Mouse (Mus musculus): Measurements from ENCODE around the gene Srgap2. TPM values are rescaled to one million over a fixed set of nuclear protein-coding genes. Genes with fewer than 3 reads are reported as not detected.

Gene Srgap2
- polyA plus RNA-seq, 1 experiment from 2014 or later, result 19.5 TPM

GRCm38 (mm10) chr1:131539771-131540170 is 12.6 kb upstream of the Srgap2 start:
- H3K36me3 ChIP-seq (ENCODE audit: control insufficient read depth, insufficient read depth, low read length), result peaks cover 4% of the 10 kb centered on the region; the same call in 1 of the 2 replicates
- no peak for DNase-seq (ENCODE audit: low spot score)
- no peaks in the 10 kb centered on the region for H3K9me3 ChIP-seq (ENCODE audit: control insufficient read depth, low read length)
- H3K4me1 ChIP-seq (ENCODE audit: control insufficient read depth, insufficient read depth, low read length), result no peaks in the 10 kb centered on the region
- no peak overlapping the region for H3K4me2 ChIP-seq (ENCODE audit: low read depth, severe bottlenecking)
- no peak overlapping the region for H3K27ac ChIP-seq (replicated peaks; ENCODE audit: low read depth, low read length)
- H3K9ac ChIP-seq (ENCODE audit: low read length), result no peak overlapping the region
- ATAC-seq (ENCODE audit: insufficient number of reproducible peaks, low FRiP score, low TSS enrichment, low read depth), result no peak
- H3K4me3 ChIP-seq (ENCODE audit: low read depth, low read length), result no peak overlapping the region
- WGBS, result 93% methylated on average over 4 of the region's 4 CpGs
- no peaks in the 10 kb centered on the region for H3K27me3 ChIP-seq (ENCODE audit: control insufficient read depth, insufficient read depth, low read length)

- H3K9ac ChIP-seq (ENCODE audit: low read length), result peak overlapping the region; percentile 64
- no peaks in the 10 kb centered on the region for H3K27me3 ChIP-seq (ENCODE audit: control insufficient read depth, insufficient read depth, low read length)
- H3K4me1 ChIP-seq (ENCODE audit: control insufficient read depth, insufficient read depth, low read length), result peaks cover 21% of the 10 kb centered on the region
- no peaks in the 10 kb centered on the region for H3K9me3 ChIP-seq (ENCODE audit: control insufficient read depth, low read length)
- WGBS, result 2% methylated on average over 9 of the region's 9 CpGs
- no peaks in the 10 kb centered on the region for H3K36me3 ChIP-seq (ENCODE audit: control insufficient read depth, insufficient read depth, low read length)
- peak overlapping the region; percentile 81 for H3K4me3 ChIP-seq (ENCODE audit: low read depth, low read length)
- ATAC-seq (ENCODE audit: insufficient number of reproducible peaks, low FRiP score, low TSS enrichment, low read depth) (no peak), DNase-seq (ENCODE audit: low spot score) (peak; percentile 24)
- H3K27ac ChIP-seq (replicated peaks; ENCODE audit: low read depth, low read length), result no peak overlapping the region; the same call in 1 of the 2 replicates
- peak overlapping the region; percentile 79 for H3K4me2 ChIP-seq (ENCODE audit: low read depth, severe bottlenecking)
Measured at GRCm38 (mm10) chr1:131528561-131529166, 1.5 kb upstream of the Srgap2 start.

- under 1% methylated on average over 34 of the region's 34 CpGs for WGBS
- Histone ChIP-seq H3K9me3 (ENCODE audit: control insufficient read depth, low read length) (no peaks in the 10 kb centered on the region), H3K4me2 (ENCODE audit: low read depth, severe bottlenecking) (peak overlapping the region; percentile 79), H3K4me1 (ENCODE audit: control insufficient read depth, insufficient read depth, low read length) (peaks cover 24% of the 10 kb centered on the region), H3K27me3 (ENCODE audit: control insufficient read depth, insufficient read depth, low read length) (no peaks in the 10 kb centered on the region), H3K27ac (replicated peaks; ENCODE audit: low read depth, low read length) (peak overlapping the region; percentile 75), H3K9ac (ENCODE audit: low read length) (peak overlapping the region; percentile 64), H3K4me3 (ENCODE audit: low read depth, low read length) (peak overlapping the region; percentile 81), H3K36me3 (ENCODE audit: control insufficient read depth, insufficient read depth, low read length) (no peaks in the 10 kb centered on the region)
- DNase-seq (ENCODE audit: low spot score) (peak; percentile 72), ATAC-seq (ENCODE audit: insufficient number of reproducible peaks, low FRiP score, low TSS enrichment, low read depth) (no peak)
Measured at GRCm38 (mm10) chr1:131528081-131528507, 942 bp upstream of the Srgap2 start.

DNA sequence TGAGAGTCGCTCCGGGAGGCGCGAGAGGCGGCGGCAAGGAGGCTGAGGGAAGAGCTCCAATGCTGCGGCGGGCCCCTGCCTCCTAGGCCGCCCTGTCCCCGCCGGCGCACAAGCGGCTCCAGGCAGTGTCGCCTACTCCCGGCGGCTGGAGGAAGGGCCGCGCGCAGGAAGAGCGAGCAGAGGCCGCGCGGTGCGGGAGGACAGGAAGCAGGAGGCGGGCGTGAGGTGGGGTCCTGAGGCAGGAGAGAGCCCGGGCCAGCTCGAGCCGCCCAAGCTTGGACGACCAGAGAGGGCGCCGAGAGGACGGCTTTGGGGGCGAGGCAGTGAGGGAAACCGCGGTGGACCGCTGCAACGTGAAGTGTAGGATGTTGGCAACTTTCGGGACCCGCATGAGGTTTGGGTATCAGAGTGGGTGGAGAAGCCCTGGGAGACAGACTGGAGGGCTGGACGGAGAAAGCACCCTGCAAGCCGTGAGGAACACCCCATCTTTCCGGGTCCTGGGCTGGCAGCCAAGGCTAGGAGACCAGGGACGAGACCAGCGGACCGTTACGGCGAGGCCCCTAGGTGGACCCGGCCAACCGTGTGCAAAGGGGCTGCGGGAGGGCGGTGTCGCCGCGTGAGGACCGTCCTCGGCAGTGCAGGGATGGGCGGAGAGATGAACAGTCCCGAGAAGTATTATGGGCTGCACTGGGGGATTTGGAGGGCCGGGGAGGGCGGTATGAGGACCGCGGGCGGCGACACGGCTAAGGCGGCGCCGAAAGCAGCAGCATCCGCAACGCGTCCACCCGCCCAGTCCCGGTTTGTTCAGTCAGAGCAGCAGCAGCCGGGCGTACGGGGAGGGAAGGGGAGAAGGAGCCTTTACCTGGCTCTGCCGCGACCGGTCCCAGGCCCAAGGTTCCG is 531 bp downstream of the Srgap2 start:
- Histone ChIP-seq H3K4me2 (ENCODE audit: low read depth, severe bottlenecking) (peak overlapping the region; percentile 75), H3K9me3 (ENCODE audit: control insufficient read depth, low read length) (no peaks in the 10 kb centered on the region), H3K9ac (ENCODE audit: low read length) (peak overlapping the region; percentile 80), H3K27me3 (ENCODE audit: control insufficient read depth, insufficient read depth, low read length) (no peaks in the 10 kb centered on the region), H3K4me1 (ENCODE audit: control insufficient read depth, insufficient read depth, low read length) (peaks cover 24% of the 10 kb centered on the region), H3K4me3 (ENCODE audit: low read depth, low read length) (peak overlapping the region; percentile 81), H3K36me3 (ENCODE audit: control insufficient read depth, insufficient read depth, low read length) (no peaks in the 10 kb centered on the region), H3K27ac (replicated peaks; ENCODE audit: low read depth, low read length) (peak overlapping the region; percentile 93)
- DNase-seq (ENCODE audit: low spot score) (peak; percentile 77), ATAC-seq (ENCODE audit: insufficient number of reproducible peaks, low FRiP score, low TSS enrichment, low read depth) (peak; percentile 29)
- under 1% methylated on average over 78 of the region's 81 CpGs for WGBS

GRCm38 (mm10) chr1:131525586-131526271 is 1.4 kb downstream of the Srgap2 start:
- Histone ChIP-seq H3K4me1 (ENCODE audit: control insufficient read depth, insufficient read depth, low read length) (peaks cover 24% of the 10 kb centered on the region), H3K27ac (replicated peaks; ENCODE audit: low read depth, low read length) (peak overlapping the region; percentile 93), H3K36me3 (ENCODE audit: control insufficient read depth, insufficient read depth, low read length) (no peaks in the 10 kb centered on the region), H3K9ac (ENCODE audit: low read length) (peak overlapping the region; percentile 80), H3K4me2 (ENCODE audit: low read depth, severe bottlenecking) (peak overlapping the region; percentile 75), H3K27me3 (ENCODE audit: control insufficient read depth, insufficient read depth, low read length) (no peaks in the 10 kb centered on the region), H3K9me3 (ENCODE audit: control insufficient read depth, low read length) (no peaks in the 10 kb centered on the region), H3K4me3 (ENCODE audit: low read depth, low read length) (peak overlapping the region; percentile 81)
- WGBS, result under 1% methylated on average over 41 of the region's 41 CpGs
- DNase-seq (ENCODE audit: low spot score) (peak; percentile 66), ATAC-seq (ENCODE audit: insufficient number of reproducible peaks, low FRiP score, low TSS enrichment, low read depth) (no peak)

GRCm38 (mm10) chr1:131525101-131525585 is 2.0 kb downstream of the Srgap2 start:
- Histone ChIP-seq H3K27ac (replicated peaks; ENCODE audit: low read depth, low read length) (no peak overlapping the region; the same call in 1 of the 2 replicates), H3K9me3 (ENCODE audit: control insufficient read depth, low read length) (no peaks in the 10 kb centered on the region), H3K4me1 (ENCODE audit: control insufficient read depth, insufficient read depth, low read length) (peaks cover 24% of the 10 kb centered on the region), H3K4me3 (ENCODE audit: low read depth, low read length) (peak overlapping the region; percentile 81), H3K27me3 (ENCODE audit: control insufficient read depth, insufficient read depth, low read length) (no peaks in the 10 kb centered on the region), H3K4me2 (ENCODE audit: low read depth, severe bottlenecking) (peak overlapping the region; percentile 75), H3K9ac (ENCODE audit: low read length) (peak overlapping the region; percentile 80), H3K36me3 (ENCODE audit: control insufficient read depth, insufficient read depth, low read length) (no peaks in the 10 kb centered on the region)
- DNase-seq (ENCODE audit: low spot score) (peak; percentile 56), ATAC-seq (ENCODE audit: insufficient number of reproducible peaks, low FRiP score, low TSS enrichment, low read depth) (no peak)
- 0% methylated on average over 26 of the region's 26 CpGs for WGBS

DNA sequence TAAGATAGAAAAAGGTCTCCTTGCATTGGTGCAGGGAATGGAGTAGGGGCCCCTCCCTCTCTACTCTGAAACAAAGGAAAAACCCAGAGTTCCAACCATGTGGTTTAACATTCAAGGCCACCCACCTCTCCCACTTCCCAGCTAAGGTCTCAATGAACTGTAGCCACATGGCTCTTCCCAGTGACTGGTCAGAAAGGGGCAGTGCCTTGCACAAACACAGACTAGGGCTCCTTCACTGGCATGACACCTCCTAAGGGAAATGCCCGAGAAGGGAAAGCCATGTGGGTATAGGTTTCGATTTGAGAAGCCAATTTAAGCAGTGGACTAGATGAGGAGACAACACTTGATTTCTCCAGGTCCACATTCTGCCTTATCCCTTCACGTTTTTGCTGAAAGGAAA is 3.4 kb downstream of the Srgap2 start:
- Histone ChIP-seq H3K9me3 (ENCODE audit: control insufficient read depth, low read length) (no peaks in the 10 kb centered on the region), H3K27me3 (ENCODE audit: control insufficient read depth, insufficient read depth, low read length) (no peaks in the 10 kb centered on the region), H3K4me2 (ENCODE audit: low read depth, severe bottlenecking) (peak overlapping the region; percentile 75), H3K36me3 (ENCODE audit: control insufficient read depth, insufficient read depth, low read length) (no peaks in the 10 kb centered on the region), H3K9ac (ENCODE audit: low read length) (0 out of 2 replicates have a peak overlapping the region, but pooled peaks have one; percentile 12), H3K27ac (replicated peaks; ENCODE audit: low read depth, low read length) (no peak overlapping the region), H3K4me1 (ENCODE audit: control insufficient read depth, insufficient read depth, low read length) (peaks cover 20% of the 10 kb centered on the region), H3K4me3 (ENCODE audit: low read depth, low read length) (peak overlapping the region; percentile 81)
- WGBS, result 42% methylated on average over 3 of the region's 3 CpGs
- ATAC-seq (ENCODE audit: insufficient number of reproducible peaks, low FRiP score, low TSS enrichment, low read depth), result no peak
- DNase-seq (ENCODE audit: low spot score), result peak; percentile 21

DNA sequence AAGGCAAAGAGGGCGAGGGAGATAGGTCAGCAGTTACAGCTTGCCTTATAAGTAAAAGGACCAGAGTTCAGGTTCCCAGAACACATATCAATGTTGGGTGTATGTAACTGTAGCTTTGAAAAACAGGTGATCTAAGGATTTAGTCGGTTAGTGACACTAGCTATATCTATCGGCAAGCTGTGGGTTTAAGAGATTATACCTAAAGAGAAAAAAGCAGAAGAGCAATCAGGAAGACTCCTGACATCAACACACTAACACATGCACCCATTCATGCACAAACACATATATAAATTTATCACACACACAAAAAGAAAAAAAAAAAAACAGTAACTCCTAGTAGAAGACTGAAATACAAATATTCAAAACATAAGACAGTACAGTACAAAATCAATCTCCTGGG is 10.6 kb downstream of the Srgap2 start:
- H3K9ac ChIP-seq (ENCODE audit: low read length), result no peak overlapping the region
- DNase-seq (ENCODE audit: low spot score) (no peak), ATAC-seq (ENCODE audit: insufficient number of reproducible peaks, low FRiP score, low TSS enrichment, low read depth) (no peak)
- H3K4me2 ChIP-seq (ENCODE audit: low read depth, severe bottlenecking), result no peak overlapping the region
- no peaks in the 10 kb centered on the region for H3K9me3 ChIP-seq (ENCODE audit: control insufficient read depth, low read length)
- H3K4me1 ChIP-seq (ENCODE audit: control insufficient read depth, insufficient read depth, low read length), result no peaks in the 10 kb centered on the region
- H3K27me3 ChIP-seq (ENCODE audit: control insufficient read depth, insufficient read depth, low read length), result no peaks in the 10 kb centered on the region
- H3K4me3 ChIP-seq (ENCODE audit: low read depth, low read length), result no peak overlapping the region
- 86% methylated on average over 3 of the region's 3 CpGs for WGBS
- H3K27ac ChIP-seq (replicated peaks; ENCODE audit: low read depth, low read length), result no peak overlapping the region
- H3K36me3 ChIP-seq (ENCODE audit: control insufficient read depth, insufficient read depth, low read length), result no peaks in the 10 kb centered on the region
